Mouse (Mus musculus) small intestine, adult 2 months (tissue): ENCODE data around the gene Fam104a. TPM values are rescaled to one million over a fixed set of nuclear protein-coding genes. Genes with fewer than 3 reads are reported as not detected.
A peak's percentile ranks its signal among the peaks of the same experiment; 100 is the strongest.

Experiments used
- H3K27ac ChIP-seq: fragments of 200-500 bp; 2 replicates; pipeline ENCODE4 v1.5.1; 2012; ENCODE audit warnings: low read depth, low read length, control low read depth, inconsistent platforms; ENCODE audit not compliant: insufficient read depth
- H3K27me3 ChIP-seq: fragments of 200-500 bp; 2 replicates; pipeline ENCODE4 v1.6.1; 2012; ENCODE audit warnings: mild to moderate bottlenecking, moderate library complexity, low read length, inconsistent platforms; ENCODE audit not compliant: control insufficient read depth, insufficient read depth
- H3K36me3 ChIP-seq: fragments of 200-500 bp; 2 replicates; pipeline ENCODE4 v1.6.1; 2012; ENCODE audit warnings: mild to moderate bottlenecking, low read length, control low read depth, inconsistent platforms; ENCODE audit not compliant: control insufficient read depth, insufficient read depth
- H3K4me1 ChIP-seq: fragments of 200-500 bp; 2 replicates; pipeline ENCODE4 v1.6.1; 2012; ENCODE audit warnings: low read length, inconsistent platforms, mixed read lengths; ENCODE audit not compliant: control insufficient read depth, insufficient read depth, insufficient read length
- H3K4me3 ChIP-seq: fragments of 200-500 bp; 2 replicates; pipeline ENCODE4 v1.5.1; 2012; ENCODE audit warnings: low read depth, mild to moderate bottlenecking, control low read depth, inconsistent platforms, low read length, moderate library complexity
- CTCF ChIP-seq: fragments of 200-500 bp; IDR thresholded peaks from 2 replicates; pipeline ENCODE4 v1.5.1; 2012; ENCODE audit warnings: low read depth, mild to moderate bottlenecking, control low read depth, inconsistent platforms, low read length, moderate library complexity, mixed read lengths; ENCODE audit not compliant: insufficient replicate concordance, insufficient read length; ENCODE audit errors: extremely low read depth
- POLR2A ChIP-seq: fragments of 200-500 bp; IDR thresholded peaks from 2 replicates; pipeline ENCODE4 v1.6.1; 2012; ENCODE audit warnings: low read depth, mild to moderate bottlenecking, control low read depth, inconsistent platforms, low read length, moderate library complexity
- WGBS: fragments of 180-500 bp; shearing (Covaris S2); methylation state at CpG from one replicate; pipeline ENCODE4 v1.1.7; 2018; 5-methylcytosine and 5-hydroxymethylcytosine counted together
- polyA plus RNA-seq: library from polyadenylated mRNA; depleted of rRNA; stranded (reverse); fragments of >200 nt; gene quantifications from 2 replicates; pipeline ENCODE4 v1.2.3, GENCODE M21; 2012

Fam104a gene
- polyA plus RNA-seq, 1 experiment: 33.4 TPM

DNA sequence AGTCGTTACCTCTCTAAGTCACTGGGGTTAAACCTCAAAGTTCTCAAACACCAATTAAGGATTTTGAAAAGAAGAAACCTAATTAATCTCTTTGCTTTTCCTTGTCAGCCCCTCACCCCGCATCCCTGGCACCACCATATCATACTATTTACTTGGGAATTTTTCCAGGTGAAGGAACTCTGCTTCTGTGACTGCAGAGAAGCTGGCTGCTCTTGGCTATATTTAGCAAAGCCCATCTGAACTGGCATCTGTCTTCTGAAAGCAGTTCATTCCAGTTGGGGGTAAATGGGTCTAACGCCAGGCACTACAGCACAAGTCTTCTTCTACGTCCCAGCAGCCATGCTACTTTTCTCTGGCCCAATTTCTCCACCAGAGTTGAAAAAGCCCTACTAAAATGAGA, 10.3 kb downstream of the Fam104a start:
- Histone ChIP-seq H3K36me3 (peaks cover 40% of the 10 kb centered on the region), H3K27me3 (no peaks in the 10 kb centered on the region), H3K4me3 (no peak overlapping the region), H3K27ac (no peak overlapping the region), H3K4me1 (peaks cover 2% of the 10 kb centered on the region)
- no peak for TF ChIP-seq POLR2A
- no peak for TF ChIP-seq CTCF
- WGBS: 80% methylated on average over 4 of the region's 4 CpGs

DNA sequence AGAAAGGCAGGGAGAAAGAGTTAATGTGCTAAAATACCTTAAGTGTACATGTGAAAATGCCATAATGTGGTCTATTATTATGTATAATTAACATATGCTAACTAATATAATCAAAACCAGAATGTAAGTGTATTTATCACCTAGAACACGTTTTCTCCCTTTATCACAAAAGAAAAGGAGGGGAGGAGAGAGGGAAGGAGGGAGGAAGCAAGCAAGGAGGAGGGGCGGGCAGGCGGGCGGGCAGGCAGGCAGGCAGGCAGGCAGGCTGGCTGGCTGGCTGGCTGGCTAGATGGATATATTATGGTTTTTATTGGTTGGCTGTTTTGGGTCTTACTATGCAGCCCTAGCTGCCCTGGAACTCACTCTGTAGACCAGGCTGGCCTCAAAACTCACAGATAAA, 14.2 kb downstream of the Fam104a start:
- 58% methylated on average over 4 of the region's 4 CpGs for WGBS
- peaks cover 22% of the 10 kb centered on the region for H3K36me3 ChIP-seq
- no peak overlapping the region for H3K4me3 ChIP-seq
- no peak for TF ChIP-seq CTCF
- no peak for TF ChIP-seq POLR2A
- H3K27ac ChIP-seq: no peak overlapping the region
- H3K27me3 ChIP-seq: no peaks in the 10 kb centered on the region
- peaks cover 21% of the 10 kb centered on the region for H3K4me1 ChIP-seq

DNA sequence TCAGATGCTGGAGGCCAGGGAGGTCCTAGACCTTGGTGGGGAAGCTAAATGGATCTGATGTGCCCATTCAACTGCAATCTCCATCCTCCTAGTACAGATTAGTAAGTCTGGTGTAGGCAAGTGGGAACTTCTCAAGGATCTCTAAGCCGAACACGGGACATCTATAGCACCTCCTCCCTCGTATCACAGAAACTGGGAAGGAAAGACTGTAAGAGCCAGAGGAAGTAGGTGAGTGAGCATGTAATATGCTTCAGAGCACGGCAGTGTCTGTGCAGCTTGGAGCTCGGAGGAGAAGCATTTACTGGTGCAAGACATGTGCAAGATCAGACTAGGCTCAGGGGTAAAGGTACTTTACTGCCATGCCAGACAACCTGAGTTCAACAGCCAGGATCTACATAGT, 15.1 kb downstream of the Fam104a start:
- Histone ChIP-seq H3K36me3 (peaks cover 22% of the 10 kb centered on the region), H3K27ac (no peak overlapping the region)
- WGBS: 69% methylated on average over 5 of the region's 5 CpGs

DNA sequence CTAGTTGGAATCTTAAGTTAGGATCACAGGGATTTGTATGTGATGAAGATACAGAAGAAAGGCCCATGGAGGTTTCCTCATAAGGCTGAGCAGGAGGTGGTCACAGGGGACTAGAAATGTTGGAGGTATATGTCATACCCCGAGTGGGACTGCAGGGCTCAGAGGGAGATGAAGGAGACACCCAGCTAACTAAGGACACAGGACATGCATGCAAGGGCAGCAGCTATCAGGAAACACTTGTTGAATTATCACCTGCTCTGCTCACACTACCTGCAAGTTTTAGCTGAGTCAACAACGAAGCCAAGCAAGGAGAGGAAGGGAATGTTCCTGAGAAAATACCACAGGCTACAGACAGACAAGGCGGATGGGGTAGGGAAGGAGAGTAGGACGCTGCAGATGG, 16.3 kb downstream of the Fam104a start:
- H3K27ac ChIP-seq: peak overlapping the region; percentile 73
- H3K4me1 ChIP-seq: peaks cover 21% of the 10 kb centered on the region
- TF ChIP-seq CTCF: no peak
- peaks cover 19% of the 10 kb centered on the region for H3K36me3 ChIP-seq
- WGBS: 27% methylated on average over 4 of the region's 4 CpGs
- no peaks in the 10 kb centered on the region for H3K27me3 ChIP-seq
- H3K4me3 ChIP-seq: no peak overlapping the region

More for the DNA sequence above, 15.1 kb downstream of the Fam104a start:
- H3K27me3 ChIP-seq: no peaks in the 10 kb centered on the region
- peaks cover 21% of the 10 kb centered on the region for H3K4me1 ChIP-seq
- TF ChIP-seq CTCF (no peak), POLR2A (no peak)
- H3K4me3 ChIP-seq: no peak overlapping the region

DNA sequence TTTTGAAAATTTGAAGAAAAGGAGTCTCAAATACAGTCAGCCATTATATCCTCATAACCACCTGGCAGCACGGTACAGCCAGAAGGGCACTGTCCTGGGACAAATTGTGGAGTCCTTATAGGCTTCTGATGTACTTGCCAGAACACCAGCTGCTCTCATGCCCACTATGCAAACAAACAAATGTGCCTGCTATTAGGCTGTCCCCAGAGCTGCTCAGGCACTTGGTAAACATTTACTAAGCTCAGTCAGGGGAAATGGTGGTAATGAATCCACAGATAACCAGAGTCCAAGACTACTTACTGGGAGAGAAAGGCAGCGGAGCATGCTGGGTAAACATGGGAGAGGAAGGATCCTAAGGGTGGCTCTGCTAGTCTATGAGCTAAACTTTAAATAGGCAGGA, 16.8 kb downstream of the Fam104a start:
- Histone ChIP-seq H3K27me3 (no peaks in the 10 kb centered on the region), H3K36me3 (peaks cover 22% of the 10 kb centered on the region), H3K4me1 (peaks cover 21% of the 10 kb centered on the region), H3K27ac (peak overlapping the region; percentile 73), H3K4me3 (no peak overlapping the region)
- TF ChIP-seq POLR2A: no peak
- no peak for TF ChIP-seq CTCF
- WGBS: 24% methylated on average over 2 of the region's 2 CpGs

DNA sequence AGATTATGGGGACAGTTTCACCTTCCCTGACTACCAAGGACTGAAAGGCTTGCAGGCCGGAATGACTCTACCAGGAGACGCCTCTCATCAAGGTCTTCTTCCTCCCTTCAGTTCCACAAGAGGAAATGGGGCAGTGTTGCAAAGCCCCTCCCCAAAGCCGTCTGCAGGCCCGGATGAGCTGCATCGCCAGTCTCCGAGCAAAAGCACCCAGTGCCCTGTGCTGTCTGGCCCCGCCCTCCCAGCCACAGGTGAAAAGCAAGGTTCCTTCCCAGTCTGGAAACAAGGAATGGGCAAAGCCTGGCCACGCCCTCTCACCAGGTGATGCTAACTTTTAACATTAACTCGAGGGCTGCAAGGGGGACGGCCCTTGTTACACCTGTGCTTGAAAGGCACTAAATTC, 17.3 kb downstream of the Fam104a start:
- Histone ChIP-seq H3K27ac (peak overlapping the region; percentile 48), H3K27me3 (no peaks in the 10 kb centered on the region), H3K4me1 (peaks cover 21% of the 10 kb centered on the region), H3K36me3 (peaks cover 27% of the 10 kb centered on the region), H3K4me3 (no peak overlapping the region)
- TF ChIP-seq POLR2A (no peak), CTCF (no peak)
- WGBS: 17% methylated on average over 10 of the region's 10 CpGs

DNA sequence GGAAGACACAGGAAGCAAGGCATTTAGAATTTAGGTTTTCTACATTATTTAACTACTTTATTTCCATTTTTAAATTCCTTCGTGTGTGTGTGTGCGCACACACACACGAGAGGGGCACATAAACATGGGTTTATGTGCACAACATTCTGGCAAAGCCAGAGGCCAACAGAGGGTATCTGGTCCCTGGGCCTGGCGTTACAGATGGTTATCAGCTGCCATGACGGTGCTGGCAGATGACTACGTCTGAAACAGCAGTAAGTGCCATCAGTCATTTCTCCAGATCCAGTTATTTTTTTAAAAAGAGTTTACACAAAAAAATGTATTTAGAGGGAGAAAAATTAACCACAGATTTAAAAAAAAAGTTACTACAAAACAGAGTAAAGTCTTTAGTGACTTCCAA, 17.8 kb downstream of the Fam104a start:
- Histone ChIP-seq H3K4me3 (no peak overlapping the region), H3K4me1 (peaks cover 21% of the 10 kb centered on the region), H3K36me3 (peaks cover 31% of the 10 kb centered on the region), H3K27me3 (no peaks in the 10 kb centered on the region), H3K27ac (peak overlapping the region; percentile 48; the same call in 1 of the 2 replicates)
- 44% methylated on average over 6 of the region's 6 CpGs for WGBS
- no peak for TF ChIP-seq POLR2A

DNA sequence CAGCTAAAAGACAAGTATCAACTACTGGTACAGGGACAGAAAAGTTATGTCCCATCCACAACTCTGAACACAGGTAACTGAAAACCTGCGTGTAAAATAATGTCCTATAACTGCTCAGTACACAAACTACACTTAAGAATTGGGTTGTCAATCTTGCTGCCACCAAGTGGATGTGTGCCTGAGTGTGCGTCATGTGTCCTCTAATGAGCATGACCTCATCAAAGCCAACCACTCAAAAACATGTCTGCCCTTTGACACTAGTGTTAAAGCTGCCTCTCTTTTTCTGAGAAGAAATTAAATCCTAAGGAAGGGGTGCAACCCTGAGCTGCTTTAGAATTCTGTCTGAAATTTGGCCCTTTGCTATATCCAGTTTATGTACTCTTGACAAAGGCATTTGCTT, 19.7 kb downstream of the Fam104a start:
- Histone ChIP-seq H3K4me3 (no peak overlapping the region), H3K27me3 (no peaks in the 10 kb centered on the region), H3K4me1 (peaks cover 21% of the 10 kb centered on the region), H3K36me3 (peaks cover 40% of the 10 kb centered on the region), H3K27ac (no peak overlapping the region)
- TF ChIP-seq POLR2A (no peak), CTCF (no peak)
- 66% methylated on average over 2 of the region's 2 CpGs for WGBS
